Mouse (Mus musculus) forebrain, postnatal 0 days (tissue): ENCODE data around the gene Samd4b. TPM values are rescaled to one million over a fixed set of nuclear protein-coding genes. Genes with fewer than 3 reads are reported as not detected.

Experiments used
- ATAC-seq: fragments of 200-750 bp; cut with Nextera tagmentation; 2 replicates; pipeline ENCODE4 v1.8.0; 2017; ENCODE audit warnings: mild to moderate bottlenecking, moderate library complexity
- DNase-seq: peaks from one replicate; pipeline ENCODE4 v3.0.0-alpha.2; 2015
- H3K27ac ChIP-seq: fragments of 300-500 bp; sonication (generic); 2 replicates; pipeline ENCODE4 v1.5.1; 2014; ENCODE audit warnings: low read depth, mild to moderate bottlenecking, antibody characterized with exemption, low read length, moderate library complexity, mixed read lengths
- H3K27me3 ChIP-seq: fragments of 300-500 bp; sonication (generic); 2 replicates; pipeline ENCODE4 v1.6.1; 2014; ENCODE audit warnings: mild to moderate bottlenecking, low read length, mixed read lengths; ENCODE audit not compliant: insufficient read depth
- H3K36me3 ChIP-seq: fragments of 300-500 bp; sonication (generic); 2 replicates; pipeline ENCODE4 v1.6.1; 2014; ENCODE audit warnings: mild to moderate bottlenecking, moderate library complexity; ENCODE audit not compliant: insufficient read depth
- H3K4me1 ChIP-seq: fragments of 300-500 bp; sonication (generic); 2 replicates; pipeline ENCODE4 v1.6.1; 2014; ENCODE audit warnings: antibody characterized with exemption; ENCODE audit not compliant: insufficient read depth
- H3K4me2 ChIP-seq: fragments of 300-500 bp; sonication (generic); 2 replicates; pipeline ENCODE4 v1.6.1; 2014; ENCODE audit warnings: low read depth, mild to moderate bottlenecking, moderate library complexity
- H3K4me3 ChIP-seq: fragments of 300-500 bp; sonication (generic); 2 replicates; pipeline ENCODE4 v1.5.1; 2014; ENCODE audit warnings: low read depth, low read length, mixed read lengths
- H3K9ac ChIP-seq: fragments of 300-500 bp; sonication (generic); 2 replicates; pipeline ENCODE4 v1.6.1; 2014; ENCODE audit warnings: mild to moderate bottlenecking
- H3K9me3 ChIP-seq: fragments of 300-500 bp; sonication (generic); 2 replicates; pipeline ENCODE4 v1.6.1; 2016; ENCODE audit warnings: low read length
- CTCF ChIP-seq: sonication (generic); IDR thresholded peaks from 2 replicates; pipeline ENCODE4 v1.5.1; 2016; ENCODE audit warnings: antibody characterized with exemption, control low read depth, low read depth
- WGBS: fragments of 180-500 bp; shearing (Covaris S2); extraction: QIAGEN DNeasy Blood & Tissue Kit; methylation state at CpG from one replicate; pipeline ENCODE4 v1.1.7; 2014; 5-methylcytosine and 5-hydroxymethylcytosine counted together
- polyA plus RNA-seq: library from polyadenylated mRNA; unstranded; fragments of >200 nt; fragmentation: Nextera tagmentation; extraction: Ambion mirVana; gene quantifications from 2 replicates; pipeline ENCODE4 v1.2.1, GENCODE M21; 2015
- total RNA-seq: library from RNA; depleted of rRNA; stranded (reverse); fragments of >200 nt; gene quantifications from 2 replicates; pipeline ENCODE4 v1.2.3, GENCODE M21; 2014

The Samd4b gene
- total and polyA plus RNA-seq, 2 experiments from 2014 or later, result 23.3 to 49.1 TPM

DNA sequence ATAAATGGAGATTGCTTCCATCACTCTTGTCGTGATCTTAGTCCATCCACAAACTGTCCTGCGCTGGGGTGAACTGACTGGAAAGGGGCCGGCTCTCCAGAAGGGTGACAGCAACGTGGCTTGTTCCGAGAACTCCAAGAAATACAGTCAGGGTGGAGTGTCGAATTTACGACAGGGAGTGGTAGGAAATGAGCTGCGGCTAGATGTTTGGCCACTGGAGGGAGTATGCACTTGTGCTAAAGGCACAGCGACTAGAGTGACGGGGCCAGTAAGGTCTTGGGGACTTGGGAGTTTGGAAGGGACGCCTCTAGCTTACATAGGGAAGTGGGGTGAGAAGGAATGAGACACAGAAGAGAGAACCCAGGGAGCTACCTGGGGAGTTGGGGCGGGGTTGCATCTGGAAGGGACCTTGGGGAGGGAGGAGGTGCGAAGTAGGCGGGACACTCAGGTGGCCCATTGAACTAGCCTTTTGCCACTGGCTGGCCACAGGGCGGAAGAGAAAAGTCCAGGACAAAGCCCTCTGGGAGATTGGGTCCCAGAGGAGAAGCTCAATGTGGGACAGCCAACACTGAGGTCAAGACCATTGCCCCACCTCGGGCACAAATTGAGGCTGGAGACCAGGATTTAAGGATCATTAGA lies 160.9 kb downstream of the Samd4b start, which contains the start of gene Gmfg:
Gene Gmfg, plus strand, starts transcription at position 516 of the 639 bp plus-strand sequence.
- peaks cover 18% of the 10 kb centered on the region for H3K4me1 ChIP-seq
- 0 out of 2 replicates have a peak, but pooled peaks cover 2% of the 10 kb centered on the region for H3K36me3 ChIP-seq
- peak within 1 kb of the TSS; percentile 85 for H3K27ac ChIP-seq
- H3K9ac ChIP-seq, result peak within 1 kb of the TSS; percentile 75
- no peaks in the 10 kb centered on the region for H3K9me3 ChIP-seq
- DNase-seq (peak; percentile 89), ATAC-seq (peak; percentile 57)
- no peaks in the 10 kb centered on the region for H3K27me3 ChIP-seq
- TF ChIP-seq CTCF, result peak; percentile 86
- H3K4me3 ChIP-seq, result peak within 1 kb of the TSS; percentile 72
- peak within 1 kb of the TSS; percentile 63 for H3K4me2 ChIP-seq
- 4% methylated on average over 16 of the region's 16 CpGs for WGBS

DNA sequence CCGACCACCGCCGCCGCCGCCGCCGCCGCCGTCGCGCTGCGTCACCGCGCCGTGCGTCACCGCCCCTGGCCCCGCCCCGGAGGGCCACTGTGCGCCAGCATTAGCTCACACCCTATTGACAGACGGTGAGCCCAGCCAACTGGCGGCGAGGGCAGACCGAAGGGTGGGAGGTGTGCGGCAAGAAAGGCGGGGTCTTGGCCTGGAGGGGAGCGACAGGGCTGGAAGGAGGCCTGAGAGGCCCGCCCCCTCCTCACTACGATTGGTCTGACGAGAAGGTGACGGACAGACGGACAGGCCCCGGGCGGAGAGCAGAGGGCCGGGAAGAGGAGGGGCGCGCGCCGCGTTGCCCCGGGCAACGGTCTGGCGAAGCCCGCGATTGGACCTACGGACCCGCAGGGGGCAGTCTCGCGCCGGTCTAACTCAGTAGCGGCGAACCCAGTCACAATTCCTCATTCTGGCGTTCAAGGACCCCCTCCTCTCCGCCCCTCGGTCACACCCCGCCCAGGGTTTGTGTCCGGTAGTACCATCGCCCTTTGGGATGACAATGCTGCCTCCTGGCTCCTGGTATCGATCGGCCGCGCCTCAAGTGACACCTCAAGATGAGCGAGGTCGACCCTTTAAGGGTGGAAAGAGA lies 161.6 kb downstream of the Samd4b start:
- H3K9me3 ChIP-seq, result no peaks in the 10 kb centered on the region
- peak overlapping the region; percentile 85 for H3K27ac ChIP-seq
- H3K36me3 ChIP-seq, result peaks cover 4% of the 10 kb centered on the region; the same call in 1 of the 2 replicates
- ATAC-seq, result peak; percentile 96
- peak overlapping the region; percentile 83 for H3K9ac ChIP-seq
- H3K27me3 ChIP-seq, result no peaks in the 10 kb centered on the region
- H3K4me1 ChIP-seq, result peaks cover 18% of the 10 kb centered on the region
- TF ChIP-seq CTCF, result peak; percentile 78
- WGBS, result 2% methylated on average over 53 of the region's 64 CpGs
- peak overlapping the region; percentile 72 for H3K4me3 ChIP-seq
- H3K4me2 ChIP-seq, result peak overlapping the region; percentile 73
- DNase-seq, result peak; percentile 100

DNA sequence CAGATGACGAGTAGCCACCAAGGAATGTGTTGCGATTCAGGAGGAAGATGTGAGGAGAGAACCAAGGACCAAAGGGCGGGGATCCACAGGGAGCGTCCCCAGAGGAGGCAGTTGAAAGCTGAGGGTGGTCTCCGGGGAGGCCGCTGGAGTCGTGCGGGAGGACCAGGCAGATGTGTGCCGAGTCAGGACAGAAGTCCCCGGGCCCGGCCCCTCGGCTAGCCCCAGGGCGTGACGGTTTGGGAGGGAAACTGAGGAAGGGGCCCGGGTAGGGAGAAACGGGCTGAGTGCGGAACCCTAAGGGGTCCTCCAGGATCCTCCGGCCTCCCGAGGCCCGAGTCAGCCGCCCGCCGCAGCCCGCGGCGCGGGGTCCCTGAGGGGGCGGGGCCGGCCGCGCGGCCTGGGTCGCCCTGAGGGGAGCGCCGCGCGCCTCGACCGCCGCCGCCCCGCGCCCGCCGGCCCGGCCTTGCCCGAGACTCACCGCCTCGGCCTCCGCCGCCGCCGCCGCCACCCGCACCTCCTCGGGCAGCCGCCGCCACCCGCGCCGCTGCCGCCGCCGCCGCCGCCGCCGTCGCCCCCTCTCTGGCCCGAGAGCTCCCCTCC lies 162.2 kb downstream of the Samd4b start:
- DNase-seq (peak; percentile 22), ATAC-seq (peak; percentile 9)
- TF ChIP-seq CTCF, result no peak
- Histone ChIP-seq H3K9ac (peak overlapping the region; percentile 83), H3K27ac (peak overlapping the region; percentile 72), H3K4me3 (peak overlapping the region; percentile 72), H3K4me1 (peaks cover 18% of the 10 kb centered on the region), H3K36me3 (peaks cover 10% of the 10 kb centered on the region; the same call in 1 of the 2 replicates), H3K27me3 (no peaks in the 10 kb centered on the region), H3K9me3 (no peaks in the 10 kb centered on the region), H3K4me2 (peak overlapping the region; percentile 73)
- 0% methylated on average over 28 of the region's 70 CpGs for WGBS

DNA sequence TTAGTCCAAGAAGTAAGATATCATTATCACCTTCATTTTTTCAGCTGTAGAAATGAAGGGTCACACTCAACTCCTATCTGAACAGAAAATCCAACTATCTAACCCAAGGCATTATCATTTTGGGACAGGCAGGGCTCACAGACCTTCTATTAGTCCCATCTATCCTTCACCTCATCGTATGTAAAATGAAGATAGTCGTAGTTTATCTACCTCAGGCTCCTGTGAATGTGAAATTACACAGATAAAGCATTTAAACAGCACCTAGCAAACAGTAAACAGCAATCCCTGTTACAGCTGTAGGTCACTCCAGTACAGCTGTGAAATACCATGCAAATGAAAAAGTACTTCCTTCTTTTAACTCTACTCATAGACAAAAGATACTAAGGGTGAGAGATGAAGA lies 165.7 kb downstream of the Samd4b start:
- Histone ChIP-seq H3K9me3 (no peaks in the 10 kb centered on the region), H3K27ac (no peak overlapping the region), H3K9ac (no peak overlapping the region), H3K27me3 (no peaks in the 10 kb centered on the region), H3K36me3 (peaks cover 10% of the 10 kb centered on the region; the same call in 1 of the 2 replicates), H3K4me1 (peaks cover 18% of the 10 kb centered on the region), H3K4me2 (no peak overlapping the region), H3K4me3 (no peak overlapping the region)
- no peak for TF ChIP-seq CTCF
- DNase-seq, result no peak
- WGBS, result 93% methylated on average over 2 of the region's 2 CpGs
- ATAC-seq, result no peak

DNA sequence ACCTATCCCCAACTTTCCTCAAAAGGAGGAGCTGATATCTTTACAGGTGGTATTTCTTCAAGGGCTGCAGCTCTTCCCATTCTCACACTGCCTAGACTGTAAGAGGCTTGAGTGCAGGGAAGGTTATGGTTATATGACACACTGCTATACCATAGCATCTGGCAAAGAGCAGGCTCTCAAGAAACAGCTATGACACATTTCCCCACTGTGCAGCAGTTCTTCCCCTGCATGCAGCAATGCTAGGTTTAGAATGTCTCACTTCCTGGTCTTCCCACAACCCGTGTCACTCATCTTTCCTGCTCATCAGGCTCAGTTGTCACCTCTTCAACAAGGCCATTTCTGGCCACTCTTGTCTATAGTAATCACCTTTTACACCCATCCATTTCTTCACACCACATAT lies 167.4 kb downstream of the Samd4b start:
- TF ChIP-seq CTCF, result no peak

DNA sequence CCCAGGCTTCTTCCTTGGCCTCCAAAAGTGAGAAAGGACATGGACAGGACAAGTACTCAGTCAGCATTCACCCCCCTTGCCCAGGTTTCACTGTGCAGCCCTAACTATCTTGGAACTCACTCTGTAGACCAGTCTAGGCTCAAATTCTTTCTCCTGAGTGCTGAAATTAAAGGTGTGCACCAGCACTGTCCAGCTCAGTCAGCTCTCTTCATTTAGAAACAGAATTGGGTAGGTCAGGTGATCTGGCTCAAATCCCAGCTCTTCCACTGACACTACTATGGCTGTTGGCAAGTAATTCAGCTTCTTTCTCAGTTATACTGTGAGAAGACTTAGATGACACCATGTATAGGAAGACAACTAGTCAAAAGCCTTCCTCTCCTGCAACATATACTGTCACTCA lies 170.2 kb downstream of the Samd4b start:
- no peak for TF ChIP-seq CTCF
- ATAC-seq (no peak), DNase-seq (no peak)
- Histone ChIP-seq H3K4me1 (0 out of 2 replicates have a peak, but pooled peaks cover 5% of the 10 kb centered on the region), H3K4me2 (no peak overlapping the region), H3K4me3 (no peak overlapping the region), H3K36me3 (peaks cover 17% of the 10 kb centered on the region), H3K27ac (no peak overlapping the region), H3K9me3 (no peaks in the 10 kb centered on the region), H3K9ac (no peak overlapping the region), H3K27me3 (no peaks in the 10 kb centered on the region)

More for the DNA sequence above, 167.4 kb downstream of the Samd4b start:
- Histone ChIP-seq H3K9me3 (no peaks in the 10 kb centered on the region), H3K4me2 (no peak overlapping the region), H3K4me3 (no peak overlapping the region), H3K27me3 (no peaks in the 10 kb centered on the region), H3K36me3 (peaks cover 10% of the 10 kb centered on the region; the same call in 1 of the 2 replicates), H3K4me1 (peaks cover 18% of the 10 kb centered on the region), H3K27ac (no peak overlapping the region), H3K9ac (no peak overlapping the region)
- WGBS, result 73% methylated on average over 1 of the region's 1 CpGs
- DNase-seq (no peak), ATAC-seq (no peak)

DNA sequence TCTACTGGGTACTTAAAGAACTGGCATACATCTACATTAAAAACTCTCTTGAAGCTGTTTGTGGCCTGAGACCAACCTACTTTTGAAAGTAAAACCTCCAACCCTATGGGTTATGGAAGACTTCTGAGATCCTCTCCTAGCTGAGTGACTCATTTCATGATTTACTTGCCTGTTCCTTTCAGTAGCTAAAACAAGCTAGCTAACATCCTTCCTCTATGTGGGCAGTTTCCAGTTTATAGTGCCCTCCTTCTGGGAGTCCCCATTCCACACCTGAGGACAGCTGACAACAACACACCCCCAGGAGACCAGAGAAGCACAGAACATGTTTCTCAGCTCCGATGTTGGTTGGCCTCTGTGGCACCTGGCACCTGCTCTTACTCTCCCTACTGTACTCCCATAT lies 174.9 kb downstream of the Samd4b start:
- 78% methylated on average over 1 of the region's 1 CpGs for WGBS
- no peak for DNase-seq
- Histone ChIP-seq H3K4me2 (no peak overlapping the region), H3K27me3 (no peaks in the 10 kb centered on the region), H3K4me1 (no peaks in the 10 kb centered on the region), H3K27ac (no peak overlapping the region), H3K36me3 (peaks cover 37% of the 10 kb centered on the region), H3K4me3 (no peak overlapping the region), H3K9ac (no peak overlapping the region), H3K9me3 (no peaks in the 10 kb centered on the region)
- no peak for TF ChIP-seq CTCF
- ATAC-seq, result no peak
